Mouse (Mus musculus) lung, postnatal 14 days (tissue): ENCODE measurements around the gene Prkra.
"Not testable (repeated sequence)": the region's sequence is repeated elsewhere in the genome, so short reads cannot be mapped to it uniquely, and the experiment has no call there.

ENCODE experiments used
- DNase-seq: peaks from one replicate; pipeline ENCODE4 v3.0.0; 2021

Gene Prkra

GRCm38 (mm10) chr2:76654646-76655045 is 6.8 kb upstream of the Prkra start:
- DNase-seq: no peak

GRCm38 (mm10) chr2:76653070-76653469 is 5.3 kb upstream of the Prkra start:
- no peak for DNase-seq

GRCm38 (mm10) chr2:76648666-76649141 is 889 bp upstream of the Prkra start:
- no peak for DNase-seq

- peak; percentile 9 for DNase-seq
Measured at GRCm38 (mm10) chr2:76647441-76647869, 360 bp downstream of the Prkra start.

- no peak for DNase-seq
Measured at GRCm38 (mm10) chr2:76643801-76644200, 4.0 kb downstream of the Prkra start.

- DNase-seq: no peak
Measured at GRCm38 (mm10) chr2:76639637-76640036, 8.2 kb downstream of the Prkra start.

GRCm38 (mm10) chr2:76631600-76631999 is 16.2 kb downstream of the Prkra start:
- DNase-seq: no peak

GRCm38 (mm10) chr2:76630293-76630692 is 17.5 kb downstream of the Prkra start:
- DNase-seq: no peak

- not testable (repeated sequence) for DNase-seq
Measured at GRCm38 (mm10) chr2:76622316-76622715, 25.5 kb downstream of the Prkra start.

- no peak for DNase-seq
Measured at GRCm38 (mm10) chr2:76621724-76622123, 26.1 kb downstream of the Prkra start.

- no peak for DNase-seq
Measured at GRCm38 (mm10) chr2:76620188-76620587, 27.6 kb downstream of the Prkra start.

GRCm38 (mm10) chr2:76618078-76618477 is 29.7 kb downstream of the Prkra start:
- DNase-seq: peak; percentile 55

GRCm38 (mm10) chr2:76611996-76612395 is 35.8 kb downstream of the Prkra start:
- DNase-seq: no peak

GRCm38 (mm10) chr2:76610326-76611104 is 37.3 kb downstream of the Prkra start:
- peak; percentile 17 for DNase-seq

- DNase-seq: no peak
Measured at GRCm38 (mm10) chr2:76606704-76607103, 41.1 kb downstream of the Prkra start.

GRCm38 (mm10) chr2:76602256-76602655 is 45.6 kb downstream of the Prkra start:
- no peak for DNase-seq

GRCm38 (mm10) chr2:76599214-76599613 is 48.6 kb downstream of the Prkra start:
- peak; percentile 25 for DNase-seq

- DNase-seq: no peak
Measured at GRCm38 (mm10) chr2:76597521-76597920, 50.3 kb downstream of the Prkra start.

- no peak for DNase-seq
Measured at GRCm38 (mm10) chr2:76592401-76592924, 55.4 kb downstream of the Prkra start.

- no peak for DNase-seq
Measured at GRCm38 (mm10) chr2:76590221-76590620, 57.6 kb downstream of the Prkra start.

- no peak for DNase-seq
Measured at GRCm38 (mm10) chr2:76586906-76587305, 60.9 kb downstream of the Prkra start.

- no peak for DNase-seq
Measured at GRCm38 (mm10) chr2:76585090-76585489, 62.7 kb downstream of the Prkra start.
